Comparison of ENCODE assay signal across 1 mouse cellular context in the genomic region with DNA sequence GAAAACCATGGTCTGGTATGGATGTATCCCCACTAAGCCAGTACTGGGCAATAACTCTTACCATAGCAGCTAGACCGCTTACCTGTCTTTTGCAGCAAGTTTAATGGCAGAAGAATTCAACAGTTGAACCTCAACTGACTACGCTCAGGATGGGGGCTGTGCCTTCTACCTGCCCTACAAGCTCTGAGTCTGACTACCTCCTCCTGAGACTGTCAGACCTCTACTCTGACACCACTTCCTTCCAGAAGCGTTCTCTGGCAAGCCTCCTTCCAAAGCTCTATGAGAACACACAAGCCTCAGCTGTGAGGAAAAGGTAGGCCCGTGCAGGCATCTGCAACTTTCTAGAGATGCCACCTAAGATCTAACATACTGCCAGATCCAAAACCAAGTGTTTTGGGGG.
TF ChIP-seq lines count a peak whose summit lies in the region.

No protein-coding gene starts in this region.

TF ChIP-seq in MEL, 35 proteins besides CTCF, POLR2A, EP300 and RAD21 (continued from another document):
- TF ChIP-seq ZC3H11A (IDR thresholded peaks at IDR 0.05; ENCODE audit: low read depth, low read length) (no peak), ELF1 (IDR thresholded peaks at IDR 0.05; ENCODE audit: low read depth, low read length) (no peak), CHD1 (IDR thresholded peaks at IDR 0.05; ENCODE audit: low read depth, low read length) (no peak), USF1 (IDR thresholded peaks at IDR 0.05; ENCODE audit: low read depth, low read length) (no peak)
TF ChIP-seq in MEL: peak in this region for 0.
